Mouse (Mus musculus) thymus, postnatal 25 days (tissue): ENCODE data around the gene Ptprr.

Experiments used
- DNase-seq: peaks from one replicate; pipeline ENCODE4 v3.0.0; 2022

The Ptprr gene

DNA sequence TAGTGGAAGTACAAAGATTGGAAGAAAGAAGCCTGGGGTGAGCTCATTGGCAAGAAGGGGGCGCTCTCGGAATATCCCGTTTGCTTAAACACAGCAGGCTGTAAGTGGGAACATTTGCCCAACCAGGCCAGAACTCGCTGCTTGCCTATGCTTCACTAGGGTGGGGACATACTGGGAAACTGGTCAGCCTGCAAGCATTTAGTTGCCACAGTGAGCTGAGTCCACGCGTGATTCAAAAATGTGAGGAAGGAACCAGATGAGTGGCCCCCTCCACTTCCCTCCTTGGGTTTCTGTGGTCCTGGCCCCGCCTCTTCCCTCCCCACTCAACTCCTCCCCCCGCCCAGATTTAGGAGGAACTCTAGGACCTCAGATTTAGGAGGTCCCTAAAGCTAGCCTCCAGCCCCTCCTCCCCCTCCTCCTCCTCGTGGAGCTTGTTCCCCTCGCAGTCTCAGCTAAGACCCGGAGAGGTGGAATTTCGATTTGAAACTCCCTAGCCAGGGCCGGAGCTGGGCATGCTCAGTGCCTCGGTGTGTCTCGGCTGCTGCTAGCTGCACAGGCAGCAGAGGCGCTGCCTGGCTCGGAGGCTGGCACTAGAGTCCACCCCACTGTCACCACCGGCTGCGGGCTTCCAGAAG is at the start of gene Ptprr:
TSS of gene Ptprr (plus strand) at position 369 of the 635 bp plus-strand sequence.
- DNase-seq: no peak

DNA sequence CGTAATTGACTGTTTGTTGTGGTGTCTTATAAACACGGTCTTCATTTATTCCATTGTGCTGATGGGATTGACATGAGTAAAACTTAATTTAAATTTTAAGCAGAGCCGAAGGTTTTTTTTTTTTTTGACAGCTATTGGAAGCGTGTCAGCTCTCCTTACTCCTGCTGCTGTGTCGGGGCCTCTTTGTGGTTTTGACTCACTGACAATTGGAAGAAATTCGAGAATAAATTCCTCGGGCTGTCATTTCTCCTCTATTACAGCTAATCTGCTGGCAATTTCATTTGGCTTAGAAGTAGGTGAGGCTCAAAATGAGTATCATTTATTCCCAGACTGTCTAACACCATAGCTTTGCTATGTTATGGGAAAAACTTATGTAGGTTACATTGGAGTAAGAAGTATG is 41.7 kb upstream of the Ptprr start:
- DNase-seq: no peak

DNA sequence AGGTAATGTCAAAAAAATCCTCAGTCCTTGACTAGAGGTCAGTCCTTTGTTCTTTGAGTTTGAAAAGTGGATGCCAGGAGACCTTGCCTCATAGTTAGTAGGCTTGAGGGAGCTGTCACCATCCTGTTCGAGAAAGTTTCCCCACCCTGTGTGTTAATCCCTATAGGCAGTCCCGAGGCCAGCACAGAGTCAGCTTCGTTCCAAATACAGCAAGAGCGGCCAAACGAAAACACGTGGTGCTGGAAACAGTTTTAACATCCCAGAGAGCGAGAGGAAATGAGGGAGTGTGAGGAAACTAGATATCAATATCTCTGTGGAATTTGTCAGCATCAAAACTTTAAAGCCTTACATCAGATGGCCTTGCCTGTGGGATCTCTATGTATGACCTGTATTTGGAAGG is 39.0 kb upstream of the Ptprr start:
- DNase-seq: no peak

DNA sequence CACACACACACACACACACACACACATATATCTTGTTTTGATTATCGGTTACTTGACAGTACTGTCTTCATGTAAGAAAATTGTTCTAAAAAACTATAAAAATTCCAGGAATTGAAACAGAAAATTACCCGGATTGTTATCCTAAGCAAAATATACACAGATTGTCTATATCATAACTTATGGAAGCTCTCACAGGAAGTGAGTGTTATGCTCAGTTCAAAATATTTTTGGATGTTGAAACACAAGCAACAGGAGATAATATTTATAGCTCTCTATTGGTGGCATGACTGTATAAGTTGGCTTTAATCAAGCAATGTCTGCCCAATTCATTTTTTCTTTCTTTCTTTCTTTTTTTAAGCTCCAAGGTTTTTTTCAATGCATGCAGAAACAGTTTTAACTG is 38.0 kb upstream of the Ptprr start:
- DNase-seq: no peak

DNA sequence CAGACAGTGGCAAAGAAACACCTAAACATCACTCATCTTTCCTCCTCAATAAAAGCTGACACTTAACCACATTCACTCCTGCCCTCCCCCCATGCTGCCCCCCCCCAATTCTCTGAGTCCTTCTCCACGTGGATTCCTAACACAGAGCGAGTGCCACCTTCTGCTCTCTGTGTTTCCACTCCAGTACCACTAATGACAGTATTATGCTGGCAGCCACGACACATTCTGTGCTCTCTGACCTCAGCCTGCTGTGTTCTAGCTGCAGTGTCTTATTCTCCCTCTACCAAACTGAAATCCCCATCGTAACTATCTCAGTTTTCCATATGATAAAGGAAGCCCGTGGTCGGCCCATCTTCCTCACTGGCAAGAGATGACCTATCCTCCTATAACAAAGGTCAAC is 33.7 kb upstream of the Ptprr start:
- no peak for DNase-seq

DNA sequence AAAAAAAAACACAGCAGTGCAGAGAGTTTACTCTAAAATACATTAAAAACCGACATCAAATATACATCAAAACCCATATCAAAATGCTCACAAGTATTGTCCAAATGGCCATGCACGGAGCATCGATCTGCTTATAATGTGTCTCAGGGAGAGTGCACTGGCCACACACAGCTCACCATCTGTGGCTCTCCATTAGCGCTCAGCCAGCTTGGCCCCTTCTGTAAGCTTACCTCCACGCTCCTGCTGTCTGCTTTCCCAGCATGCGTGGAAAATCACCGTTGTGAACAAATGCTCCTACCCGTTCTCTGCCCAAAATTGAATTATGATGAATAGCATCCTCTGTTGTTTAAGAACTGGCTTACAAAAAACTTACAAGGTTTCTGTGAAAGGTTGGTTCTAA is 16.2 kb upstream of the Ptprr start:
- DNase-seq: no peak

DNA sequence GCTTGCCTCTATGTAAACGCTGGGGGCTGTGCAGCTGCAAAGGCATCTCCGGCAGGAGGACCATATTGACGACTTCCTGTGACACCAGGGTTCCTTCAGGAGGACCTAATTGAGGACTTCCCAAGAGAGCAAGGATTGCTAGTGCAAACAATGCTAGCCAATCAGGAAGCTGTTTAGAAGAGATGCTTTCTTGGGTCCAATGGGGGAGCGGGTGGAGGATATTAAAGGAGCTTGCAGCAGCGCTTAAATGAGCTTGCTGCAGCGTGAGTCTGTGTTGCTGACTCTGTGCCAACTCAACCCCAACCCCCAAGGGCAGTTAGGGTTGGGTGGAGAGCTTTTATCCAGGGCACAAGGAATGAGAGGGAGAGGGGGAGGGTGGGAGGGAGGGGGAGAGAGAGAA is 11.3 kb upstream of the Ptprr start:
- DNase-seq: no peak

DNA sequence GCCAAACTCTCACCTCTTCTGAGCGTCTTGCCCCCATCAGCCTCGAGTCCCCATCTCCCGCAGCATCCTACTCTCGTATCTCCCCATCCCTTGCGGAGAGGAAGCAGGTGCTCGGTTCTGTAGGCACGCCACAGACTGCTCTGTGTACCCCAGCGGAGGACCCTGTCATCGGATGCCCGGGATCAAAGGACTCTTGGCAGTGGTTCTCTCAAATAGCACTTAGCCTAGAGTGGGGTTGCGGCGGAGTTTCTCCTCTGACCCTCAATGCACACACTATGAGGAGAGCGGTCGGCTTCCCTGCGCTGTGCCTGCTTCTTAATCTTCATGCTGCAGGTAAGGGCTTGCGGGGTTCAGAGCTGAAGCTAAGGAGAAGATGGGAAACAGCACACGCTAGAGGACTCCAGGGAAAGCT is 473 bp downstream of the Ptprr start:
- DNase-seq: no peak

DNA sequence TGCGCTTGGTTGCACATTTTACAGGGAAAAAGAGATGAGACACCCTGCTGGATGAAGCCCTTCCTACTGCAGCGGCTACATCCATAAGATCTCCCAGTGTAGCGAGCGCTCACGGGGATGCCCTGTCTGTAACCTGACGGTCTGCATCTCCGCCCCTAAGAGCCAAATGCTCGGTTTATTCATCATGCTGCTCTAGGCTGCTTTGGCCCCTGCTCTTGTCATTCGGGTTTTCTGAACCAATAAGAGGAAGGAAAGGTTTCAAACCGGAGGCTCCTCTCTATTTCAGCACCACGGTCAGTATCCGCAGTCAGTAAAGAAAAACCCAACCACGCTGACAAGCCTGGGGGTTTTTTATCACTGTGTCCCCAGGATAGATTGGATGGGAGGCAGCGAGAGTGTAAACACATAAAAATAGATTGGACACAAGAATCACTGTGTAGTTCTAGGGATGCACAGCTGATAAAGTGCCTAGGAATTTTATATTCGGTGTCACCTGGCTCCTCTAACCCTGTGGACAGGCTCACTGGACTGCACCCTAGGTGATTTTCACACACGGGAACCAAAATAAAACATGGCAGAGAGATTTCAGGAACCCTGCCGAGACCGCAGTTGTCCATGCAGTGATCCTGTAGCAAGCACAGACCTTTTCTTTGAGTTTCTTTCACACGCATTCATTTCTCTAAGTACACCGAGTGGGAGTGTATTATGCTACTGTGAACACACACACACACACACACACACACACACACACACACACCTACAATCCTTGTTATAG is 1.3 kb downstream of the Ptprr start:
- DNase-seq: no peak

DNA sequence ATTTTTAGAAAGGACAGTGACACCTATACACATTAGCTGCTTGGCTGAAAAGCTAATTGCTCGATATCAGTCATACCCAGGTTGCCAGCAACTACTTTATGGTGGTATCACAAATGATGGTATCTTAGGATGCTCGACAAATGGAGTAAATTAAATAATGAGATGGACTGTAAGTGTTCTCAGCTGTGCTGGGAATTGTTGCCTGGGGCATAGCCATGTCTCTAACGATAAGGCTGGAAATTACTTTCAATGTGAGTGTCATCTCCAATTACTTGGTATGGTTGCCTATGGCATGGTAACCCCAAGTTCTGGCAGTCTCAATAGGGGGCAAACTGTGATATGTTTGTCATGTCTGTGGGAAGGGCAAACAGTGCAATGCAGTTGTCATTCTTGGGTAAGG is 3.1 kb downstream of the Ptprr start:
- no peak for DNase-seq

DNA sequence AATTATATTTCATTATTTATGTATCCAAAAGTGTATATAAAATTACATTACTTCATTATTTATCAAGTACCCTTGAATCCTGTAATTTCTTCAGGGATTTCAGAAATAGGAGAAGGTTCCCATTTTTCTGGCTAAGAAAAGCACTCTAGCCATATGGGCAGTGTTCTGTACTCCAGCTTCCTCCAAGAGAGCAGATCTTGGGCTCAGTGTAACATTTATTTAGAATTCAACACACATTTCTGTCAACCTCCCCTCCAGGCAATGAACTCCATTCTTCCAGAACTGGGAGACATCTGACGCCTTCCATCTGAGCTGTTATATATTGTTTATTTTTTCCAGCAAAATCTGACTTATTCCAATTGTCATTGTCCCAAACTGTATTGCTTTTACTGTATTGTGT is 20.1 kb downstream of the Ptprr start:
- DNase-seq: no peak

DNA sequence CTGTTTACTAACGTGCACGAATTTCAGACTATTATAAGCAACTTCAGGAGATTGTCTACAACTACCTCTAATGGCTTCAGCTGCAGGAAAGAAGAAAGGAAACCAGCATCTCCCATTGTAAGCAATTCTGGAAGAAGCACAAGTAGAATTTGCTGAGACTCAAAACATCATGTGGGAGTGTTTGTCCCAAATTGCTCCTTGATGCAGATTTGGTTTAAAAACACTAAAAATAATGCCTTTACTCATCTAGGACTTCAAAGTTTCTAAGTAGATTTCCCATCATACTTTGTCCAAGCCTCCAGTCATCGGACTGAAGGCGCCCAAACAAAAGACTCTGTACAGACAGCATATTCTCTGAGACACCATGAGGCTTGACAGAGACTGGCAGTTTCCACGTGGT is 57.9 kb downstream of the Ptprr start:
- DNase-seq: no peak

DNA sequence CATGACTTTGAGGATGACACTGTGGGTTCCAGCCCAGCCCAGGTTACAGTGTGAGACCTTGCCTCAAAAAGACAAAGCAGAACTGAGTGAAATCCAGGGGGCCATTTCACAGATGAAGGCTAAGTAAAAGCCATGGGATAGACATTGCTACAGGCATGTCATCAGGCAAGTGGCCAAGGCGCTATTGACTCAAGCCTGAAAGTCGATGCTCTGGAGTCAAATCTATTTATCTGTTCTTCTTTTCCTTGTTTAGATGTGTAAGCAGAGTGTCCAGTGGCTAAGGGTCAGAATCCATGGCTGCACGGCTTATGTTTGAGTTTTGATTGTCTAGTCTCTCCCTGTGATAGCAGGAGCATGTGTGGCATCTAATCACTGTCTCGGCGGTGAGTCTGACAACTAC is 60.6 kb downstream of the Ptprr start:
- DNase-seq: no peak

DNA sequence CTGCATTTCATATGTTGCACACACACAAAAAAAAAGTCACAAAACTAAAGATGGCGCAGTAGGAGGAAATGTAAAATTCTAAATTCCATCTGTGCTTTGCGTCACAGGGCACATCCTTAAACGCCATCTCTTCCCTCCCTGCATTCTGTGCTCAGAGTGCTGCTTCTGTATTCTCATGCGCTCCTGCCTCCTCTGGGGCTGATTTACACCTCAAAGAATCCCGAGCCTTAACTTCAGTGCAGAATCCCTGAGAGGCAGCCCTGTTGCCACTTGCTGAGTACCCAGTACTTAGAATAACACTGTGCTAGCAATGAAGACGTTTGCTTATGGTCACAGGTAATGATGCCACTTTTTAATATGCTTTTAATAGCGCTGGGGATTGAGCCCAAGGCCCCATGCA is 61.4 kb downstream of the Ptprr start:
- DNase-seq: no peak

DNA sequence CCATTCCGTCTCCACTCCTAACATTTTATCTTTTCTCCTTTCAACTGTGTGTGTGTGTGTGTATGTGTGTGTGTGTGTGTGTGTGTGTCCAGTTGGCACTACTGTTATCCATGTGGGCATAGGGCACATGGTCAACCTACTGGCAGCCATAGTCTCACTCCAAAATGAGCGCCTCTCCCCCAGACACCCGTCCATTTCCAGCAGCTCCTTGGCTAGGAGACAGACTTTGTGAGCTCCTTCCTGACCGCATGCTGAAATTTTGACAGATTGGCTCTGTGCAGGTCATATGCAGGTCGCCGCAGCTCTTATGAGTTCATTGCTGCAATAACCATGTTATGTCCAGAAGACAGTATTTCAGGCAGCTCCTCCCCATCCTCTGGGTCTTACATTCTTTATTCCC is 62.8 kb downstream of the Ptprr start:
- DNase-seq: no peak

DNA sequence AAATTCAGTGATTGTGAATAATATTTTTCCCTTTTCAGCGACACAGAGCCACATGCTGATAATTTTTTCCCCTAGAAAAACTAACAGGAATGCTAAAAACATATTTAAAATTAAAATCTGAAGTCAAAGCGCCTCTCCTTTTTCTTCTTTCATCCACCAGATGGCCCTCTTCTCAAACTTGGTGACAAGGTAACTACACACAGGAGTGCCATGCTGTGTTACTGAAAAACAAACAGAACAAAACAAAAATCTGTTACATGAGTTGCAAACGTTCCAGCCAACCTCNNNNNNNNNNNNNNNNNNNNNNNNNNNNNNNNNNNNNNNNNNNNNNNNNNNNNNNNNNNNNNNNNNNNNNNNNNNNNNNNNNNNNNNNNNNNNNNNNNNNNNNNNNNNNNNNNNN is 66.0 kb downstream of the Ptprr start:
- DNase-seq: no peak

DNA sequence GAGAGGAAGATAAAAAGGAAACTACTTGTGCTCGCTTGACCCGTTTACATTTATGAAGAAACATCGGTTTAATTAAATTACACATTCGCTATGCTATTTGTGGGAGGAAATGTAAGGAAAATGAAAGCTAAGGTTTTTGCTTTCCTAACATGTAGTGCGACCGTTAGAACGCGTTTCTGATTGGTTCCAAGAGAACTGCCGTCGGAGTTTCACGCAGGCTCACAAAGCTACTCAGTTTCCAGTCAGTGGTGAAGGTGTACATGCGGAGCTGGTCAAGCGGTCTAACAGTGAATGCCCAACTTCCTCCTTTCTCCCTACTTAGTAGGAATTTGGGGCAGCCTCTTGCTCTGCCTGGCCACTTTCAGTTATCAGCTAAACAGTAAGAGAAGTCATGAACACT is 78.5 kb downstream of the Ptprr start:
- no peak for DNase-seq

DNA sequence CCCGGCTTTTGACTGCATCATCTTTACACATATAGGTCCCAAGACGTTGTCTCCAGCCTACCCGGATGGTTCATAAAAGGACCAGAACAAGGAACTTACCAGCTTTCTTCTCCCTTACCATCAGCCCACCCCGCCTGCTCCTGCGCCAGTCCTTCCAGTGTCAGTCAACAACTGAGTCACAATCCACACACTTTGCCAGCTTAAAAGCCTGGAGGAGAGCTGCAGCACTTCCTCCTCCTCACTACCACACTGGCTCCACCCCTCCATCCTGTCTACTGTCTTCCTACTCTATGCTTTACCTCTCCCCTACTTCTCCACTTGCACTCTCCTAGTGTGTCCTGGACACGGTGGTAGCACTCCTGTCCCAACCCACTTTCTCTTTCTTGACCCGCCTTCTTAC is 80.5 kb downstream of the Ptprr start:
- DNase-seq: no peak

DNA sequence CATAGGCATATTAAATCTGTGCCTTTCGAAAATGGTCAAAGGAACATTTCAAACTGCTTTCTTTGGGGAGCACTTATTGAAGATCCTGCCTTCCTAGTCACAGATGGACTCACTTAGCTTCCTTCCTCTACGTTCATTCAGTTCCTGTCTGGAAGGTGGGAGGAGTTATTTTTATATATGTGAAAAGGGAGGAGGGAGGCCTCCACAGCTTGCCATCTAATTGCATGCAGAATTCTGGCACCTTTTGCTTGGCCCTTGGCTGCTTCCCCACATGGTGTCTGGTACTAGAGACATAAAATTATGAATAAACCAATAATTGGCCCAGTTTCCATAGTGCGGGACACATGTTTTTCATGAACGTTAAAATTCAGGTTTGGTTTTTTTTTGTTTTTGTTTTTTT is 90.2 kb downstream of the Ptprr start:
- no peak for DNase-seq

DNA sequence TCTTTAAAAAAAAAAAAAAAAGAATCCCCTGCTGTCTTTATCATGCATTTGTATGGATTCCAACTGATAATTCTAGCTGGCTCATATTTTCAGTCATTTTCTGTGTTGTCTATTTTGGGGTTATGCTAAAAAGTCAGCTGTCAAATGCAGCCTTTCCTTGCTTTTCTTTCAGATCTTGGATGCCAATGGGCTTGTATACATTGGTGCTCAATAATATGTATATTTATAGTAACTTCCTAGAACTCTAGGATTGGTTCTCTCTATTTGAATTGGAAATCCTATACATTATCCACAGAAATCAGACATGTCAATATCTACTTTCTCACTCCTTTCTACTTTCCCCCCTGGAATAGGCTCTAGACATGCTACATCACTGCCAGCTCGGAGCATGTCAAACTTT is 90.7 kb downstream of the Ptprr start:
- no peak for DNase-seq

DNA sequence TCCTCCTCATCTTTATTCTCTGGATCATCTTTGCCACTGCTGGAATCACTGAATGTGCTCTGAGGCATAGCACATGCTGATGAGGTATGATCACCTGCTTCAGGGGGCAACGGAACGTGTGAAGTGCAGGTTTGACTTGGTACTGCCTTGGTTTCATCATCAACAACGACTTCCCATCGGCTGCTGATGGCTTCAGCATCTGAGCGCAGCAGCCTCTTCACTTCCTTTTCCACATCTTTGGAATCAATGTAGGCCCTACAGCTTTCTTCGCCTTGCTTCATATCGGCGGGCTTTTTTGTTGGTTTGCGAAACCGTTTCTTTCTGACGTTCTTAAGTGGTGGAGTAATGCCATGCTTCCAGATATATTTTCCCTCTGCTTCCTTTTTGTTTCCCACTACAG is 94.9 kb downstream of the Ptprr start:
- no peak for DNase-seq

DNA sequence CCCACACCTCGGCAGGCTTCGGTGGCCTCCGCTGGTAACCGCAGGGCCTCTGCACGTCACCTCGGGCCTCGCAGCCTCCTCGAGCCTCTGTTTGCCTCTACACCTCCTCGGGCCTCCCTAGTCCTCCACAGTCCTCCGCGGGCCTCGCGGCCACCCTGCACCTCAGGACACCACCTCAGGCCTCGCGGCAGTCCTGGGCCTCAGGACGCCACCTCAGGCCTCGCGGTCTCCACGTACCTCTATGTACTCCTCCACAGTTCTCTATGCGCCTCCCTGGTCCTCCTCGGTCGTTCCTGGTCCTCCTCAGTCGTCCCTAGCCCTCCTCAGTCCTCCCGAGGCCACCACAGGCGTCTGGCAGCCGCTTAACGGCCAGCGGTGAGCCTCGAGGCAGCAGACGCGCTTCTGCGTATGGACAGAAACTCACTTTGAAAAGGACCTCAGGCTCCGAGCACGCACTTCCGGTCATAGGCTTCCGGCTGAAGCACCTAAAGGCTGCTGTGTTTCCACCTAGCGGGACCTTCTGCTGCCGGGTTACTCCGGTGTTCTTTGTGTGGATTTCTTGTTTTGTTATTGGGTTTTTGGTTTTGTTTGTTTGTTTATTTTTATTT is 96.0 kb downstream of the Ptprr start, which contains the start of gene 4933416C03Rik:
TSS of gene 4933416C03Rik (minus strand) at position 51 of the 608 bp plus-strand sequence.
- DNase-seq: no peak

DNA sequence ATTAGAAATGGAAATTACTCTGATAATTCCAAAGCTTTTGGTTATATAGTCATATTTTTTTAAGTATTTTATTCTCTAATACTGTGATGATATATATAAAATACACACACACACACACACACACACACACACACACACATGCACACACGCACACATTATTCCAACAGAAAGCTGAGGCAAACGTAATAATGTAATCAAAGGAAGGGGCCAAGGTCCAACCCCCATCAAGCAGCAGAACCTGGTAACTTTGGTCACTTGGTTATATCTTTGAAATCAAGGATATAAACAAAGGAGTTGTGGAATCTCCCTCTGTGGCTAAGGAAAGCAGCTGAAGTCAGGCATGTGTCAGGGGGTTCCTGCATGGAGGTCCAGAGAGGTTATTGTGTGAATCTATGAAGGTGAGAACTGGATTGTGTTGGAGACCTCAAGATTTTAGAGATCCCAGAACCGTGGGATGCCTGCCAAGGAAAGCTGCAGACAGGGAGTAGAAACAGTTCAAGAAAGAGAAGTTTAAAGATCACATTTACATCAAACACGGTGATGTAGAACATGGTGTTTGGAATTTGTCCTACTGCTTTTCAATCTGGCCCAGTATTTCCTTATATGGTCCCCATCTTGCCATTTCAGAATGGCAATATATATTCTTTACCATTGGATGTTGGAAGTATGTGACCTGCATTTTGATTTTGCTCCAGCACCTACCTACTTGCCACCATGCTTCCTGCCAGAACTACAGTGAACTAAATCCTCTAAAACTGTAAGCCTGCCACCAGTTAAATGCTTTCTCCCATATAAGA is 98.1 kb downstream of the Ptprr start:
- DNase-seq: no peak

DNA sequence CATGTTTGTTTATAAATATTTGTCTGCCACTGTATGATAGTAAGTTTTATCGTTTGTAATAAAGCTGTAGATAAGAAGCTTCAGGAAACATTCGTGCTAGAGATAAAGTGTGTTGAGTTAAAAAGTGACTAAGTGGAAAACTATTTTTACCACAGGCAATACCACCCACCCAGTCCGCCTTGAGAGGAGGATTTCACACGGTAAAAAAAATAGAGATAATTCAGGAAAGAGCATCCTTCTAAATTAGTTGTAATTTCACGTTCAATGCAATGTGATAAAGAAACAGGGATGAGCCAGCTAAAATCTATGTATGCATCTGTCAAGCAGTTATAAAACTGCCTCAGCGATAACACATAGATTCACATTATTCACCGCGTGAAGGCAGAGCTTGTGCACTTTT is 99.0 kb downstream of the Ptprr start:
- DNase-seq: no peak
